Mouse (Mus musculus) adrenal gland, postnatal 0 days (tissue): ENCODE results near the gene Acsf3. TPM values are rescaled to one million over a fixed set of nuclear protein-coding genes. Genes with fewer than 3 reads are reported as not detected.

ENCODE experiments used
- polyA plus RNA-seq: library from polyadenylated mRNA; unstranded; fragments of >200 nt; fragmentation: Nextera tagmentation; extraction: Ambion mirVana; gene quantifications from 2 replicates; pipeline ENCODE4 v1.2.1, GENCODE M21; 2015

Acsf3 gene
- 12.8 and 21.7 TPM in 2 replicates for polyA plus RNA-seq

GRCm38 (mm10) chr8:122775285-122776155 lies at the start of gene Acsf3:
Acsf3 (plus strand) TSS chr8:122775486.

GRCm38 (mm10) chr8:122847829-122848561 lies 72.7 kb downstream of the Acsf3 start, which contains the start of gene Cdh15:
Cdh15 (plus strand) TSS chr8:122847966.

Other genes with a start within 250 kb of the Acsf3 start
- 7.1 and 9.4 TPM in 2 replicates for gene Piezo1, start 224.2 kb upstream of the Acsf3 start, polyA plus RNA-seq
- gene Cdt1, start 207.5 kb upstream of the Acsf3 start, polyA plus RNA-seq: 13.8 and 15.6 TPM in 2 replicates
- 274 and 460 TPM in 2 replicates for gene Aprt, start 198.6 kb upstream of the Acsf3 start, polyA plus RNA-seq
- gene Galns, start 164.0 kb upstream of the Acsf3 start, polyA plus RNA-seq: 11.5 and 11.6 TPM in 2 replicates
- 86.4 and 92.9 TPM in 2 replicates for gene Trappc2l, start 163.8 kb upstream of the Acsf3 start, polyA plus RNA-seq
- not detected in 2 replicates for gene Pabpn1l, start 152.7 kb upstream of the Acsf3 start, polyA plus RNA-seq
- gene Cbfa2t3, start 76.4 kb upstream of the Acsf3 start, polyA plus RNA-seq: 2.4 and 3.4 TPM in 2 replicates
- gene Cdh15, start 72.5 kb downstream of the Acsf3 start, polyA plus RNA-seq: 0.09 and 0.52 TPM in 2 replicates